Mouse (Mus musculus) midbrain, embryonic 10.5 days (tissue): ENCODE measurements around the gene Dpysl5. TPM values are rescaled to one million over a fixed set of nuclear protein-coding genes. Genes with fewer than 3 reads are reported as not detected.

Experiments
- DNase-seq: peaks from one replicate; pipeline ENCODE4 v3.0.0-alpha.2; 2017; ENCODE audit warnings: low spot score
- H3K27ac ChIP-seq: fragments of 300-500 bp; sonication (generic); replicated peaks from 2 replicates; pipeline ENCODE4 v1.5.1; 2016; ENCODE audit warnings: mild to moderate bottlenecking
- H3K27me3 ChIP-seq: fragments of 300-500 bp; sonication (generic); 2 replicates; pipeline ENCODE4 v1.6.1; 2016; ENCODE audit warnings: low read depth, mild to moderate bottlenecking; ENCODE audit not compliant: poor library complexity, severe bottlenecking
- H3K36me3 ChIP-seq: fragments of 300-500 bp; sonication (generic); 2 replicates; pipeline ENCODE4 v1.6.1; 2016; ENCODE audit warnings: mild to moderate bottlenecking, moderate library complexity
- H3K4me1 ChIP-seq: fragments of 300-500 bp; sonication (generic); 2 replicates; pipeline ENCODE4 v1.6.1; 2016
- H3K4me3 ChIP-seq: fragments of 300-500 bp; sonication (generic); 2 replicates; pipeline ENCODE4 v1.5.1; 2016; ENCODE audit warnings: mild to moderate bottlenecking, moderate library complexity
- H3K9me3 ChIP-seq: fragments of 300-500 bp; sonication (generic); replicated peaks from 2 replicates; pipeline ENCODE4 v1.6.1; 2016; ENCODE audit warnings: mild to moderate bottlenecking
- WGBS: fragments of 180-500 bp; shearing (Covaris S2); methylation state at CpG from one replicate; pipeline ENCODE4 v1.1.7; 2016; 5-methylcytosine and 5-hydroxymethylcytosine counted together
- polyA plus RNA-seq: library from polyadenylated mRNA; unstranded; fragments of >200 nt; fragmentation: Nextera tagmentation; extraction: Ambion mirVana; gene quantifications from 2 replicates; pipeline ENCODE4 v1.2.1, GENCODE M21; 2016

The Dpysl5 gene
- polyA plus RNA-seq, 1 experiment from 2014 or later: 90.7 TPM

GRCm38 (mm10) chr5:30749582-30750311 lies 38.4 kb downstream of the Dpysl5 start:
- Histone ChIP-seq H3K27ac (no peak overlapping the region), H3K4me3 (no peak overlapping the region), H3K36me3 (peaks cover 99% of the 10 kb centered on the region), H3K27me3 (no peaks in the 10 kb centered on the region), H3K4me1 (no peaks in the 10 kb centered on the region), H3K9me3 (no peaks in the 10 kb centered on the region)
- WGBS: 91% methylated on average over 12 of the region's 12 CpGs
- no peak for DNase-seq

- H3K36me3 ChIP-seq: peaks cover 98% of the 10 kb centered on the region
- 88% methylated on average over 5 of the region's 5 CpGs for WGBS
These were observed 39.7 kb downstream of the Dpysl5 start for GRCm38 (mm10) chr5:30751071-30751470.

GRCm38 (mm10) chr5:30753128-30753527 lies 41.8 kb downstream of the Dpysl5 start:
- no peak overlapping the region for H3K27ac ChIP-seq
- H3K9me3 ChIP-seq: no peaks in the 10 kb centered on the region
- peaks cover 98% of the 10 kb centered on the region for H3K36me3 ChIP-seq
- H3K4me1 ChIP-seq: no peaks in the 10 kb centered on the region
- no peak for DNase-seq
- 88% methylated on average over 4 of the region's 4 CpGs for WGBS
- H3K4me3 ChIP-seq: no peak overlapping the region
- H3K27me3 ChIP-seq: no peaks in the 10 kb centered on the region

More at GRCm38 (mm10) chr5:30751071-30751470, 39.7 kb downstream of the Dpysl5 start:
- H3K9me3 ChIP-seq: no peaks in the 10 kb centered on the region
- H3K27ac ChIP-seq: no peak overlapping the region
- H3K4me1 ChIP-seq: no peaks in the 10 kb centered on the region
- no peaks in the 10 kb centered on the region for H3K27me3 ChIP-seq
- DNase-seq: no peak
- H3K4me3 ChIP-seq: no peak overlapping the region

GRCm38 (mm10) chr5:30755215-30755614 lies 43.9 kb downstream of the Dpysl5 start:
- Histone ChIP-seq H3K36me3 (peaks cover 78% of the 10 kb centered on the region), H3K27me3 (no peaks in the 10 kb centered on the region), H3K4me3 (no peak overlapping the region), H3K27ac (no peak overlapping the region), H3K4me1 (no peaks in the 10 kb centered on the region), H3K9me3 (no peaks in the 10 kb centered on the region)
- no peak for DNase-seq
- 93% methylated on average over 5 of the region's 5 CpGs for WGBS

- Histone ChIP-seq H3K36me3 (peaks cover 66% of the 10 kb centered on the region), H3K9me3 (no peaks in the 10 kb centered on the region), H3K4me1 (peaks cover 48% of the 10 kb centered on the region), H3K27ac (peak overlapping the region; percentile 83), H3K27me3 (no peaks in the 10 kb centered on the region), H3K4me3 (peak overlapping the region; percentile 14; the same call in 1 of the 2 replicates)
- WGBS: 42% methylated on average over 14 of the region's 14 CpGs
- DNase-seq: peak; percentile 66
These were observed 51.6 kb downstream of the Dpysl5 start for GRCm38 (mm10) chr5:30762815-30763510.

GRCm38 (mm10) chr5:30763511-30763830 lies 52.1 kb downstream of the Dpysl5 start:
- DNase-seq: peak; percentile 29
- Histone ChIP-seq H3K4me1 (peaks cover 54% of the 10 kb centered on the region), H3K27ac (peak overlapping the region; percentile 83), H3K27me3 (no peaks in the 10 kb centered on the region), H3K36me3 (peaks cover 63% of the 10 kb centered on the region), H3K9me3 (no peaks in the 10 kb centered on the region), H3K4me3 (peak overlapping the region; percentile 14; the same call in 1 of the 2 replicates)
- 66% methylated on average over 5 of the region's 5 CpGs for WGBS

- Histone ChIP-seq H3K27ac (peak overlapping the region; percentile 63), H3K9me3 (no peaks in the 10 kb centered on the region), H3K4me1 (peaks cover 61% of the 10 kb centered on the region), H3K4me3 (no peak overlapping the region), H3K27me3 (no peaks in the 10 kb centered on the region), H3K36me3 (peaks cover 83% of the 10 kb centered on the region)
- no peak for DNase-seq
- WGBS: 87% methylated on average over 12 of the region's 12 CpGs
These were observed 54.4 kb downstream of the Dpysl5 start for GRCm38 (mm10) chr5:30765596-30766370.

- no peak for DNase-seq
- H3K9me3 ChIP-seq: no peaks in the 10 kb centered on the region
- H3K4me3 ChIP-seq: no peak overlapping the region
- no peaks in the 10 kb centered on the region for H3K27me3 ChIP-seq
- peaks cover 55% of the 10 kb centered on the region for H3K4me1 ChIP-seq
- peak overlapping the region; percentile 38; the same call in 1 of the 2 replicates for H3K27ac ChIP-seq
- H3K36me3 ChIP-seq: peaks cover 74% of the 10 kb centered on the region
- WGBS: 82% methylated on average over 4 of the region's 4 CpGs
These were observed 56.7 kb downstream of the Dpysl5 start for GRCm38 (mm10) chr5:30768082-30768481.

GRCm38 (mm10) chr5:30768598-30768997 lies 57.2 kb downstream of the Dpysl5 start:
- Histone ChIP-seq H3K36me3 (peaks cover 71% of the 10 kb centered on the region), H3K4me1 (peaks cover 52% of the 10 kb centered on the region)

GRCm38 (mm10) chr5:30769075-30769474 lies 57.7 kb downstream of the Dpysl5 start:
- Histone ChIP-seq H3K9me3 (no peaks in the 10 kb centered on the region), H3K36me3 (peaks cover 66% of the 10 kb centered on the region), H3K4me1 (peaks cover 52% of the 10 kb centered on the region), H3K27ac (no peak overlapping the region), H3K4me3 (no peak overlapping the region), H3K27me3 (peaks cover 6% of the 10 kb centered on the region)
- no peak for DNase-seq
- 91% methylated on average over 9 of the region's 9 CpGs for WGBS

More at GRCm38 (mm10) chr5:30768598-30768997, 57.2 kb downstream of the Dpysl5 start:
- no peak for DNase-seq
- 58% methylated on average over 9 of the region's 9 CpGs for WGBS
- peaks cover 1% of the 10 kb centered on the region for H3K27me3 ChIP-seq
- H3K9me3 ChIP-seq: no peaks in the 10 kb centered on the region
- no peak overlapping the region for H3K4me3 ChIP-seq
- H3K27ac ChIP-seq: no peak overlapping the region

- H3K36me3 ChIP-seq: peaks cover 54% of the 10 kb centered on the region
- H3K4me3 ChIP-seq: peak overlapping the region; percentile 48
- H3K27me3 ChIP-seq: peaks cover 12% of the 10 kb centered on the region
- peak overlapping the region; percentile 79 for H3K27ac ChIP-seq
- peak; percentile 79 for DNase-seq
- WGBS: 9% methylated on average over 20 of the region's 20 CpGs
- H3K9me3 ChIP-seq: no peaks in the 10 kb centered on the region
- H3K4me1 ChIP-seq: peaks cover 26% of the 10 kb centered on the region
These were observed 63.4 kb downstream of the Dpysl5 start for GRCm38 (mm10) chr5:30774601-30775371.

GRCm38 (mm10) chr5:30780699-30781098 lies 69.3 kb downstream of the Dpysl5 start:
- Histone ChIP-seq H3K4me3 (no peak overlapping the region), H3K27ac (no peak overlapping the region), H3K36me3 (peaks cover 97% of the 10 kb centered on the region), H3K4me1 (no peaks in the 10 kb centered on the region), H3K9me3 (no peaks in the 10 kb centered on the region), H3K27me3 (no peaks in the 10 kb centered on the region)
- no peak for DNase-seq
- WGBS: 92% methylated on average over 9 of the region's 9 CpGs
